Mouse (Mus musculus): ENCODE measurements at regions not wholly inside any gene's neighbourhood (a gene's known extent, or its start where the extent isn't known, plus 50 kb on each side); places are given as distances from the start of the nearest gene placed in this dataset.

- Histone ChIP-seq H3K36me3 (ENCODE audit: control insufficient read depth, insufficient read depth, low read length) (no peaks in the 10 kb centered on the region), H3K4me1 (ENCODE audit: control insufficient read depth, insufficient read depth, insufficient read length, low read length) (no peaks in the 10 kb centered on the region), H3K27me3 (ENCODE audit: control insufficient read depth, insufficient read depth, low read length) (no peaks in the 10 kb centered on the region), H3K27ac (ENCODE audit: insufficient read depth, low read depth, low read length) (no peak overlapping the region), H3K4me3 (ENCODE audit: low read depth, low read length) (no peak overlapping the region)
- no peak for TF ChIP-seq POLR2A (IDR thresholded peaks at IDR 0.05; ENCODE audit: low read depth, low read length)
- no peak for TF ChIP-seq CTCF (IDR thresholded peaks at IDR 0.05; ENCODE audit: extremely low read depth, insufficient read length, insufficient replicate concordance, low read depth, low read length)
- WGBS = 68% methylated on average over 4 of the region's 4 CpGs
Observed at GRCm38 (mm10) chr9:13973600-13973999, 146.1 kb downstream of the Fam76b start.

GRCm38 (mm10) chr9:13974870-13975269, 147.4 kb downstream of the Fam76b start:
- no peaks in the 10 kb centered on the region for H3K4me1 ChIP-seq (ENCODE audit: control insufficient read depth, insufficient read depth, insufficient read length, low read length)
- 19% methylated on average over 1 of the region's 1 CpGs for WGBS
- H3K36me3 ChIP-seq (ENCODE audit: control insufficient read depth, insufficient read depth, low read length) = no peaks in the 10 kb centered on the region
- TF ChIP-seq CTCF (IDR thresholded peaks at IDR 0.05; ENCODE audit: extremely low read depth, insufficient read length, insufficient replicate concordance, low read depth, low read length) (no peak), POLR2A (IDR thresholded peaks at IDR 0.05; ENCODE audit: low read depth, low read length) (no peak)
- H3K4me3 ChIP-seq (ENCODE audit: low read depth, low read length) = no peak overlapping the region
- H3K27me3 ChIP-seq (ENCODE audit: control insufficient read depth, insufficient read depth, low read length) = no peaks in the 10 kb centered on the region
- H3K27ac ChIP-seq (ENCODE audit: insufficient read depth, low read depth, low read length) = no peak overlapping the region

DNA sequence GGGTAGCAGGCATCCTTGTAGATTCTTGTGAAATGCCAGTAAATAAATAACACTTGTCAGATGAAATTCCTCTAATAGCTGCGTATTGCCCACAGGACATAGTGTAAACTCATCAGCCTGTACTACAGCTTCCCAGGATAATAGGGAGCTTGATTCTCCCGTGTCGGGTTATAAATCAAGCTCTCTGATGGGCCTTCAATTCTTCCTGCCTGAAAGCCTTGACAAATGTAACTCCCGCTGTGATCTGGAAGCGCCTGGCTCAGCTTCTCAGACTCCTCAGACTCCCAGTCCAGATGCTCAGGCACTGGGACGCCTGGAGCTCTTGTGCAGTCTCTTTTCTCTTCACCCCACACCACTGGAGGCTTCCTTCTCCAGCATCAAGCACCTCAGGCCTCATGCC, 151.3 kb downstream of the Fam76b start:
- H3K4me1 ChIP-seq (ENCODE audit: control insufficient read depth, insufficient read depth, insufficient read length, low read length) = no peaks in the 10 kb centered on the region
- TF ChIP-seq POLR2A (IDR thresholded peaks at IDR 0.05; ENCODE audit: low read depth, low read length) (no peak), CTCF (IDR thresholded peaks at IDR 0.05; ENCODE audit: extremely low read depth, insufficient read length, insufficient replicate concordance, low read depth, low read length) (no peak)
- 69% methylated on average over 6 of the region's 6 CpGs for WGBS

DNA sequence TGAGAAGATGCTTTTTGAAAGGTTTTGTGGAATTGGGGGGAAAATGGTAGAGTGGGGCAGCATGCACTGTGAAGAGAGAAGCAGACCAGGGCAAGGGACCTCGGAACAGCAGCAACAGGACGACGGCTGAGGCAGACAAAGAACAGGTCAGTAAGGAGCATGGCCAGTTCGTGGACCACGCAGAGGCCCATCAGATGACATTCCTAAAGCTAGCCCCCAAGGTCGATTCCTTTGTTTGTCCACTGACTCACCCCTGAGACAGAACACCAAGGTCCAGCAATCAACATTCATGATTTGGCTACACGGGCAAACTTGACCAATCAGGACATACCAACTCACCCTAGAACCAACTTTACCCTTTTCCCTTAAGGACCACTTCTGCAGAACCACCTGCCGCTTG, 160.0 kb downstream of the Fam76b start:
- Histone ChIP-seq H3K27me3 (ENCODE audit: control insufficient read depth, insufficient read depth, low read length) (no peaks in the 10 kb centered on the region), H3K27ac (ENCODE audit: insufficient read depth, low read depth, low read length) (no peak overlapping the region), H3K4me3 (ENCODE audit: low read depth, low read length) (no peak overlapping the region), H3K36me3 (ENCODE audit: control insufficient read depth, insufficient read depth, low read length) (no peaks in the 10 kb centered on the region), H3K4me1 (ENCODE audit: control insufficient read depth, insufficient read depth, insufficient read length, low read length) (no peaks in the 10 kb centered on the region)
- TF ChIP-seq POLR2A (IDR thresholded peaks at IDR 0.05; ENCODE audit: low read depth, low read length) (no peak), CTCF (IDR thresholded peaks at IDR 0.05; ENCODE audit: extremely low read depth, insufficient read length, insufficient replicate concordance, low read depth, low read length) (no peak)
- WGBS = 89% methylated on average over 8 of the region's 8 CpGs

More for the DNA sequence above, 151.3 kb downstream of the Fam76b start:
- no peaks in the 10 kb centered on the region for H3K36me3 ChIP-seq (ENCODE audit: control insufficient read depth, insufficient read depth, low read length)
- no peaks in the 10 kb centered on the region for H3K27me3 ChIP-seq (ENCODE audit: control insufficient read depth, insufficient read depth, low read length)
- H3K27ac ChIP-seq (ENCODE audit: insufficient read depth, low read depth, low read length) = no peak overlapping the region
- H3K4me3 ChIP-seq (ENCODE audit: low read depth, low read length) = no peak overlapping the region

- H3K4me3 ChIP-seq (ENCODE audit: low read depth, low read length) = no peak overlapping the region
- H3K27ac ChIP-seq (ENCODE audit: insufficient read depth, low read depth, low read length) = no peak overlapping the region
- TF ChIP-seq POLR2A (IDR thresholded peaks at IDR 0.05; ENCODE audit: low read depth, low read length) (no peak), CTCF (IDR thresholded peaks at IDR 0.05; ENCODE audit: extremely low read depth, insufficient read length, insufficient replicate concordance, low read depth, low read length) (no peak)
- H3K36me3 ChIP-seq (ENCODE audit: control insufficient read depth, insufficient read depth, low read length) = no peaks in the 10 kb centered on the region
- no peaks in the 10 kb centered on the region for H3K27me3 ChIP-seq (ENCODE audit: control insufficient read depth, insufficient read depth, low read length)
- 62% methylated on average over 4 of the region's 4 CpGs for WGBS
- no peaks in the 10 kb centered on the region for H3K4me1 ChIP-seq (ENCODE audit: control insufficient read depth, insufficient read depth, insufficient read length, low read length)
Observed at GRCm38 (mm10) chr9:13988901-13989300, 161.4 kb downstream of the Fam76b start.

DNA sequence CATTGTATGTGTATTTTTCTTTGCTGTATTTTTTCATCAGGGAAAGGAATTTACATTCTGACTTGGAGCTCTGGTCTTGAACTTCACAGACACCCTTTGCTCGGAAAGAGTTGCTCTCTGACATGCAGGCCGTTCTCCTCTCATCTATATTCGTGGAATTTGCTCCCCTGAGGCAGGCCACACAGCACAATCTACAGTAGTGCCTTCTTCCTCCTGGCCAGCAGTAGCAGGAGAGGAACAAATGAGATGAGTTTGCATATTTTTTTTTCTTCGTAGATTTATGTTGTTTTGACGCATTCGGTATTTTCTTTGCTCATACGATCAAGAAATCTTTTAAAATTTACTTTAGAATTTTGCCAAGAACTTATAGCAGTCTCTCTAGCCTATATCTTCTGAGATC, 163.4 kb downstream of the Fam76b start:
- Histone ChIP-seq H3K4me3 (ENCODE audit: low read depth, low read length) (no peak overlapping the region), H3K4me1 (ENCODE audit: control insufficient read depth, insufficient read depth, insufficient read length, low read length) (no peaks in the 10 kb centered on the region), H3K36me3 (ENCODE audit: control insufficient read depth, insufficient read depth, low read length) (no peaks in the 10 kb centered on the region), H3K27ac (ENCODE audit: insufficient read depth, low read depth, low read length) (no peak overlapping the region), H3K27me3 (ENCODE audit: control insufficient read depth, insufficient read depth, low read length) (no peaks in the 10 kb centered on the region)
- TF ChIP-seq POLR2A (IDR thresholded peaks at IDR 0.05; ENCODE audit: low read depth, low read length) = no peak
- no peak for TF ChIP-seq CTCF (IDR thresholded peaks at IDR 0.05; ENCODE audit: extremely low read depth, insufficient read length, insufficient replicate concordance, low read depth, low read length)
- WGBS = 65% methylated on average over 7 of the region's 7 CpGs

GRCm38 (mm10) chr9:13992728-13993127, 165.2 kb downstream of the Fam76b start:
- no peaks in the 10 kb centered on the region for H3K36me3 ChIP-seq (ENCODE audit: control insufficient read depth, insufficient read depth, low read length)
- no peak for TF ChIP-seq POLR2A (IDR thresholded peaks at IDR 0.05; ENCODE audit: low read depth, low read length)
- TF ChIP-seq CTCF (IDR thresholded peaks at IDR 0.05; ENCODE audit: extremely low read depth, insufficient read length, insufficient replicate concordance, low read depth, low read length) = no peak
- H3K4me1 ChIP-seq (ENCODE audit: control insufficient read depth, insufficient read depth, insufficient read length, low read length) = no peaks in the 10 kb centered on the region
- H3K27ac ChIP-seq (ENCODE audit: insufficient read depth, low read depth, low read length) = no peak overlapping the region
- 83% methylated on average over 6 of the region's 6 CpGs for WGBS
- H3K4me3 ChIP-seq (ENCODE audit: low read depth, low read length) = no peak overlapping the region
- no peaks in the 10 kb centered on the region for H3K27me3 ChIP-seq (ENCODE audit: control insufficient read depth, insufficient read depth, low read length)

DNA sequence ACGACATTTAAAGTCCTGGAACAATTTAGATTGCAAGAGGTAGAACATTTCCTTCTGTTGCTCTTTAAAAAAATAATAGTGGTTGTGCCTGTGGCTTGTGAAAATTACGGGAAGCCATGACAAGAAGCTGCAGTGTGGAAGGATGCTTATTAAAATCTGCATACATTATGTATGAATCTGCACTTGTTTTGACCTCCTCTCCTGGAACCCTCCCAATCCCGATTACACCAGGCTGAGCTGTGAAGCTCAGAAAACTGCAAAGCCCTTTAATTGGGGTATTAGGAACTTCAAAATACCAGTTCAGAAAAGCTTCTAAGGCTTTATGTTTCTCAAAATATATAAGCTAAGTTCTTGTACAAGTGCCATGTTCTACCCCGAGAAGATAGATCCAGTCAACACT, 171.8 kb downstream of the Fam76b start:
- no peaks in the 10 kb centered on the region for H3K27me3 ChIP-seq (ENCODE audit: control insufficient read depth, insufficient read depth, low read length)
- 77% methylated on average over 4 of the region's 4 CpGs for WGBS
- H3K4me1 ChIP-seq (ENCODE audit: control insufficient read depth, insufficient read depth, insufficient read length, low read length) = no peaks in the 10 kb centered on the region; the same call in 1 of the 2 replicates
- H3K36me3 ChIP-seq (ENCODE audit: control insufficient read depth, insufficient read depth, low read length) = no peaks in the 10 kb centered on the region
- H3K27ac ChIP-seq (ENCODE audit: insufficient read depth, low read depth, low read length) = no peak overlapping the region
- H3K4me3 ChIP-seq (ENCODE audit: low read depth, low read length) = no peak overlapping the region
- TF ChIP-seq CTCF (IDR thresholded peaks at IDR 0.05; ENCODE audit: extremely low read depth, insufficient read length, insufficient replicate concordance, low read depth, low read length) (no peak), POLR2A (IDR thresholded peaks at IDR 0.05; ENCODE audit: low read depth, low read length) (no peak)

All from small intestine, adult 2 months (tissue).